Mouse (Mus musculus) left cerebral cortex, postnatal 25 days (tissue): ENCODE results near the gene Prrt4. TPM values are rescaled to one million over a fixed set of nuclear protein-coding genes. Genes with fewer than 3 reads are reported as not detected.
A peak's percentile ranks its signal among the peaks of the same experiment; 100 is the strongest.
"Not testable (repeated sequence)": the region's sequence is repeated elsewhere in the genome, so short reads cannot be mapped to it uniquely, and the experiment has no call there.

ENCODE experiments used
- DNase-seq, 2 experiments: peaks; one replicate each; pipeline ENCODE4 v3.0.0; 2022; ENCODE audit warnings: low spot score in 2 of 2, mixed read lengths in 1 of 2
- intact Hi-C: fragments of 180-260 bp; cut with DNase I; formaldehyde crosslinking; loops from one replicate; pipeline ENCODE4 v1.15.1; 2025
- total RNA-seq, 2 experiments: library from RNA; stranded (reverse); gene quantifications; 2 replicates each; pipeline ENCODE4 v1.2.3; 2021

The Prrt4 gene
- total RNA-seq: 1 to 10 TPM; 2.4 to 2.9 TPM

- intact Hi-C loops: no loop called here
- peak; percentile 75 to 77 for DNase-seq
Measured at GRCm38 (mm10) chr6:29178888-29179658, at the start of gene Prrt4. Gene Prrt4 (minus strand): TSS chr6:29179584.

GRCm38 (mm10) chr6:29217717-29218116 is 38.3 kb upstream of the Prrt4 start:
- DNase-seq, intact Hi-C loops: not testable (repeated sequence)

- peak; percentile 34 to 40 for DNase-seq
- intact Hi-C loops: no loop called here
Measured at GRCm38 (mm10) chr6:29215881-29216501, 36.6 kb upstream of the Prrt4 start, which contains the start of gene Impdh1. Gene Impdh1 (minus strand): TSS chr6:29216364.

- DNase-seq: no peak
- intact Hi-C loops: no loop called here
Measured at GRCm38 (mm10) chr6:29215181-29215580, 35.8 kb upstream of the Prrt4 start.

GRCm38 (mm10) chr6:29214776-29215175 is 35.4 kb upstream of the Prrt4 start:
- intact Hi-C loops: no loop called here
- no peak for DNase-seq

GRCm38 (mm10) chr6:29214245-29214644 is 34.9 kb upstream of the Prrt4 start:
- DNase-seq: no peak
- intact Hi-C loops: no loop called here

- intact Hi-C loops: no loop called here
- DNase-seq: no peak
Measured at GRCm38 (mm10) chr6:29213436-29213835, 34.1 kb upstream of the Prrt4 start.

- intact Hi-C loops: loop anchor here (2.0 kb wide), 1 partner anchor 65 kb away; no protein-coding TSS in a partner anchor
- DNase-seq: peak; percentile 67 to 77
Measured at GRCm38 (mm10) chr6:29211806-29212492, 32.6 kb upstream of the Prrt4 start.

GRCm38 (mm10) chr6:29211146-29211545 is 31.8 kb upstream of the Prrt4 start:
- DNase-seq: no peak
- intact Hi-C loops: loop anchor here (2.0 kb wide), 1 partner anchor 66 kb away; no protein-coding TSS in a partner anchor

- intact Hi-C loops: loop anchor here (2.0 kb wide), 1 partner anchor 66 kb away; no protein-coding TSS in a partner anchor
- no peak for DNase-seq
Measured at GRCm38 (mm10) chr6:29210231-29210936, 31.0 kb upstream of the Prrt4 start.

- intact Hi-C loops: no loop called here
- no peak for DNase-seq
Measured at GRCm38 (mm10) chr6:29208178-29208577, 28.8 kb upstream of the Prrt4 start.

- intact Hi-C loops: no loop called here
- no peak for DNase-seq
Measured at GRCm38 (mm10) chr6:29207017-29207416, 27.6 kb upstream of the Prrt4 start.

GRCm38 (mm10) chr6:29206006-29206405 is 26.6 kb upstream of the Prrt4 start:
- intact Hi-C loops: no loop called here
- DNase-seq: no peak

GRCm38 (mm10) chr6:29204932-29205614 is 25.7 kb upstream of the Prrt4 start:
- peak; percentile 35 to 39 for DNase-seq
- intact Hi-C loops: loop anchor here (1.0 to 2.0 kb wide), 2 partner anchors 36 to 74 kb away; partner anchors contain the start of gene Fam71f2

- no peak for DNase-seq
- intact Hi-C loops: loop anchor here (2.0 kb wide), 1 partner anchor 75 kb away; the partner anchor contains the start of gene Fam71f2
Measured at GRCm38 (mm10) chr6:29203861-29204585, 24.6 kb upstream of the Prrt4 start.

GRCm38 (mm10) chr6:29203096-29203495 is 23.7 kb upstream of the Prrt4 start:
- DNase-seq: no peak
- intact Hi-C loops: no loop called here

GRCm38 (mm10) chr6:29201988-29202387 is 22.6 kb upstream of the Prrt4 start:
- DNase-seq: no peak
- intact Hi-C loops: no loop called here

GRCm38 (mm10) chr6:29201341-29201740 is 22.0 kb upstream of the Prrt4 start:
- intact Hi-C loops: no loop called here

More at GRCm38 (mm10) chr6:29201341-29201740, 22.0 kb upstream of the Prrt4 start:
- DNase-seq: no peak
